Mouse (Mus musculus) layer of hippocampus, postnatal 10 days (tissue): ENCODE measurements around the gene Plcxd1. TPM values are rescaled to one million over a fixed set of nuclear protein-coding genes. Genes with fewer than 3 reads are reported as not detected.
A peak's percentile ranks its signal among the peaks of the same experiment; 100 is the strongest.
"Not testable (repeated sequence)": the region's sequence is repeated elsewhere in the genome, so short reads cannot be mapped to it uniquely, and the experiment has no call there.

Experiments used
- DNase-seq, 2 experiments: peaks; one replicate each; pipeline ENCODE4 v3.0.0; 2021; ENCODE audit warnings: low spot score in 2 of 2
- total RNA-seq, 2 experiments: library from RNA; stranded (reverse); gene quantifications; 2 replicates each; pipeline ENCODE4 v1.2.3; 2021

Gene Plcxd1
- total RNA-seq, 2 experiments from 2014 or later: 3.3 to 4.6 TPM

GRCm38 (mm10) chr5:110106901-110107564 is 7.3 kb downstream of the Plcxd1 start:
- peak; percentile 37 to 56 for DNase-seq

- DNase-seq: peak; percentile 92 to 94
Observed at GRCm38 (mm10) chr5:110107581-110108304, 8.0 kb downstream of the Plcxd1 start, which contains the start of gene Gtpbp6. Gtpbp6 (minus strand) TSS chr5:110108197.

GRCm38 (mm10) chr5:110108305-110108628 is 8.5 kb downstream of the Plcxd1 start:
- no peak for DNase-seq

DNA sequence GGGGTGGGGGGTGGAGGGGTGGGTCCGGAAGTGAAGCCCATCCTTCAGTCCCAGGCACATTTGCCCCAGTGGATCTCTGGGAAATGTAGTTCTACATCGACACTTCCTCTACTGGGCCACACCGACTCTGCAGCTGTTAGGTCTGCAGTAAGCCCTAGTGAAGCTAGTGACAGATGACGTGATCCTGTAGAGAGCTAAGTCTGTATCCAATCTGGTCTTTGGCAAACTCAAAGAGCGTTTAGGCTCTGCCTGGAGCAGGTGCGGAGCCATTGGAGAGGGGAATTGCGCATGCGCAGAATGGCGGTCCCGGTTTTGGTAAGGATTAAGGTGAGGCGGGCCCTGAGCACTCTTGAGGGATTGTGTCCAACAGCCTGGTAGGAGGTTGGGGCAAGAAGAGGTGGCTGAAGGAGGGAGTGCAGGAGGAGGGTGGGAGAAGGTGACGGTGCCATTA is 10.2 kb downstream of the Plcxd1 start, which contains the start of gene Zfp605:
Gene Zfp605, plus strand, starts transcription at position 102 of the 451 bp plus-strand sequence.
- peak; percentile 91 to 93 for DNase-seq

DNA sequence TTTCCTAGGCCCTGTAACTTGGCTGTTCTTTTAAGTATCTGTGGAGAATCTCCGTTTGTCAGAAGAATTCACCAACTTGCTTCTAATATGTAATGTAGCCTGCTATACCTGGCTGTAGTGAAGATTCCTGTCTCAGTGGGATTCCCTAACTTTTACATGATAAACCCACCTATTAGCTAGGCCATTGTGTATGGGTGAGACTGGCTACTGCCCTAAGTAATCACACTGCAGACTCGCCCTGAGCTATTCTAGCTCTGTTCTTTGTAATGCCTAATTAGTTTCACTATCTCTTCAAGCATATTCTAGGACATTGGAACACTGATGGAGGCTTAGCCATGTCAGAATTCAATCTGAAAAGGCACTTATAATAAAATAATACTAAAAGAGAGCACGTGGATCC is 22.6 kb downstream of the Plcxd1 start:
- DNase-seq: not testable (repeated sequence)

- DNase-seq: peak; percentile 99 to 100
Observed at GRCm38 (mm10) chr5:110135293-110136086, 35.7 kb downstream of the Plcxd1 start, which contains the start of gene Chfr. Chfr (plus strand) TSS chr5:110135842.

- no peak for DNase-seq
Observed at GRCm38 (mm10) chr5:110136087-110136464, 36.3 kb downstream of the Plcxd1 start.

DNA sequence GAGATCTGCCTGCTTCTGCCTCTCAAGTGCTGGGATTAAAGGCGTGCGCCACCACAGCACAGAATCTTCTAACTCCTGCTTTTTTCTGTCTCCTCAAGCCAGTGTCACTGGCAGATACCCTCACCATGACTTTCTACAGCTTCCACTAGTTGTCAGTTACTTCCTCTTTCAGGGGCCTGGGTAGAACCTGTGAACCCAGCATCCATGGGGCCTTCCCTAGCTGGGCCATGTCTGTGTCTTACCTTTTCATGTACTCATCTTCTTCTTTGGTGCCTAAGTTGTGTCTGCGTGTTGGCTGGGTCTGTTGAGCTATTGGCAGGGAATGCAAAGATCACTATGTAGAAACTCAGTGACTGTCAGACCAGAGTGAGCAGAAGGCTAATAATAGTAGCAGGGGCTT is 38.0 kb downstream of the Plcxd1 start:
- no peak for DNase-seq

DNA sequence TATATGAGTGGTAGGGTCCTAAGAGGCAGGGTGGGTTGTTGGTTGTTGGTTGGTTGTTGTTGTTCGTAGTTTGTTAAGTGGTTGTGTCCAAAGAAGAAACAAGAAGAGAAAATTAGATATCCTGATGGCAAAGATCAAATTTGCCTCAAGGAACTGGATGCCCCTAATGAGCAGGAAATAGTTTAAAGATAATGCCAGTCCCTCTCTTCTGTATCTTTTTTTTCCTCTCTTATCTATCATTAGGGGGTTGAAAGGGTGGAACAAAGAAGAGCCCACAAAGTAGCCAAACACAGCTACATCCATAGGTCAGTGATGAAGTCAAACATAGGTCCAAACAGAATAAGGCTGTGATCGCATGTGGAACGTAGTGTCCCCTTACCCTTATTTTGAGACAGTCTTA is 39.6 kb downstream of the Plcxd1 start:
- no peak for DNase-seq

- no peak for DNase-seq
Observed at GRCm38 (mm10) chr5:110140424-110140823, 40.7 kb downstream of the Plcxd1 start.

GRCm38 (mm10) chr5:110142309-110142708 is 42.5 kb downstream of the Plcxd1 start:
- no peak for DNase-seq

GRCm38 (mm10) chr5:110143007-110143406 is 43.2 kb downstream of the Plcxd1 start:
- no peak for DNase-seq

Other genes with a start within 250 kb of the Plcxd1 start
- 10 to 100 TPM; 37.9 to 45.4 TPM for gene Gm15446, start 176.6 kb upstream of the Plcxd1 start, total RNA-seq
- gene Zfp932, start 103.4 kb upstream of the Plcxd1 start, total RNA-seq: 10 to 100 TPM; 52.4 to 62.0 TPM
- 10 to 100 TPM in 1 of 2 experiments, 1 to 10 TPM in 1; 8.9 to 10.3 TPM for gene Gm17655, start 27.5 kb upstream of the Plcxd1 start, total RNA-seq
- gene Gm35315, start 5.5 kb upstream of the Plcxd1 start, total RNA-seq: under 1 TPM; 0.73 to 0.89 TPM
- 10 to 100 TPM; 83.7 to 98.9 TPM for gene Gtpbp6, start 8.2 kb downstream of the Plcxd1 start, total RNA-seq
- gene Zfp605, start 10.1 kb downstream of the Plcxd1 start, total RNA-seq: 10 to 100 TPM; 16.1 to 16.8 TPM
- 10 to 100 TPM; 74.0 to 76.0 TPM for gene Chfr, start 35.9 kb downstream of the Plcxd1 start, total RNA-seq
- 10 to 100 TPM; 43.7 to 47.6 TPM for gene Golga3, start 76.7 kb downstream of the Plcxd1 start, total RNA-seq
- gene Ankle2, start 131.0 kb downstream of the Plcxd1 start, total RNA-seq: 10 to 100 TPM; 32.0 to 40.6 TPM
- 10 to 100 TPM; 66.2 to 73.7 TPM for gene Pgam5, start 169.9 kb downstream of the Plcxd1 start, total RNA-seq
- gene Pxmp2, start 186.2 kb downstream of the Plcxd1 start, total RNA-seq: 1 to 10 TPM; 8.5 to 9.5 TPM
- gene Pole, start 186.3 kb downstream of the Plcxd1 start, total RNA-seq: 1 to 10 TPM; 4.8 to 7.6 TPM
- 1 to 10 TPM; 2.4 to 2.9 TPM for gene P2rx2, start 243.2 kb downstream of the Plcxd1 start, total RNA-seq
- not detected for gene Lrcol1, start 244.8 kb downstream of the Plcxd1 start, total RNA-seq